Mouse (Mus musculus) spleen, adult 2 months (tissue): ENCODE results near the gene Tas2r114.

Source experiments
- CTCF ChIP-seq: fragments of 200-500 bp; IDR thresholded peaks from 2 replicates; pipeline ENCODE4 v1.5.1; 2011; ENCODE audit warnings: mild to moderate bottlenecking, inconsistent platforms; ENCODE audit not compliant: insufficient read depth, insufficient read length, insufficient replicate concordance; ENCODE audit errors: extremely low read depth
- POLR2A ChIP-seq: fragments of 200-500 bp; IDR thresholded peaks from 2 replicates; pipeline ENCODE4 v1.6.1; 2011; ENCODE audit warnings: low read depth, low read length, inconsistent platforms

- TF ChIP-seq POLR2A (no peak), CTCF (no peak)
Observed at GRCm38 (mm10) chr6:131685644-131686043, 4.2 kb downstream of the Tas2r114 start, which contains the start of gene Tas2r104.
